Mouse (Mus musculus) right cerebral cortex, postnatal 25 days (tissue): ENCODE data around the gene Selenos.
"Not testable (repeated sequence)": the region's sequence is repeated elsewhere in the genome, so short reads cannot be mapped to it uniquely, and the experiment has no call there.

Experiments
- DNase-seq: peaks from one replicate; pipeline ENCODE4 v3.0.0; 2022

The Selenos gene

GRCm38 (mm10) chr7:66079364-66080230 is at the start of gene Selenos:
TSS of gene Selenos (plus strand) at chr7:66079649.
- DNase-seq, result peak; percentile 94

GRCm38 (mm10) chr7:66036809-66037208 is 42.6 kb upstream of the Selenos start:
- DNase-seq, result no peak

GRCm38 (mm10) chr7:66038261-66038660 is 41.2 kb upstream of the Selenos start:
- DNase-seq, result no peak

- no peak for DNase-seq
These were observed 40.7 kb upstream of the Selenos start for GRCm38 (mm10) chr7:66038730-66039129.

- no peak for DNase-seq
These were observed 39.2 kb upstream of the Selenos start for GRCm38 (mm10) chr7:66040026-66040814.

- no peak for DNase-seq
These were observed 35.6 kb upstream of the Selenos start, which contains the start of gene Gm45213 for GRCm38 (mm10) chr7:66043552-66044459. TSS of gene Gm45213 (plus strand) at chr7:66043602.

GRCm38 (mm10) chr7:66044617-66045016 is 34.8 kb upstream of the Selenos start:
- no peak for DNase-seq

GRCm38 (mm10) chr7:66046921-66047918 is 32.2 kb upstream of the Selenos start:
- DNase-seq, result no peak

- DNase-seq, result no peak
These were observed 31.5 kb upstream of the Selenos start for GRCm38 (mm10) chr7:66047975-66048374.

- no peak for DNase-seq
These were observed 30.8 kb upstream of the Selenos start for GRCm38 (mm10) chr7:66048446-66049230.

GRCm38 (mm10) chr7:66053946-66054483 is 25.4 kb upstream of the Selenos start:
- DNase-seq, result no peak

- not testable (repeated sequence) for DNase-seq
These were observed 24.1 kb upstream of the Selenos start for GRCm38 (mm10) chr7:66055356-66055755.

- DNase-seq, result no peak
These were observed 20.7 kb upstream of the Selenos start, which contains the start of gene Snrpa1 for GRCm38 (mm10) chr7:66058703-66059102. TSS of gene Snrpa1 (plus strand) at chr7:66059003.

GRCm38 (mm10) chr7:66060066-66060956 is 19.1 kb upstream of the Selenos start:
- peak; percentile 88 for DNase-seq

GRCm38 (mm10) chr7:66061057-66061456 is 18.4 kb upstream of the Selenos start:
- no peak for DNase-seq

- DNase-seq, result no peak
These were observed 3.0 kb upstream of the Selenos start for GRCm38 (mm10) chr7:66076411-66076810.

- no peak for DNase-seq
These were observed 773 bp downstream of the Selenos start for GRCm38 (mm10) chr7:66080231-66080613.

GRCm38 (mm10) chr7:66083757-66084156 is 4.3 kb downstream of the Selenos start:
- no peak for DNase-seq

- DNase-seq, result no peak
These were observed 5.1 kb downstream of the Selenos start for GRCm38 (mm10) chr7:66084546-66084945.
